Mouse (Mus musculus): Measurements from ENCODE around the gene F11r.

DNA sequence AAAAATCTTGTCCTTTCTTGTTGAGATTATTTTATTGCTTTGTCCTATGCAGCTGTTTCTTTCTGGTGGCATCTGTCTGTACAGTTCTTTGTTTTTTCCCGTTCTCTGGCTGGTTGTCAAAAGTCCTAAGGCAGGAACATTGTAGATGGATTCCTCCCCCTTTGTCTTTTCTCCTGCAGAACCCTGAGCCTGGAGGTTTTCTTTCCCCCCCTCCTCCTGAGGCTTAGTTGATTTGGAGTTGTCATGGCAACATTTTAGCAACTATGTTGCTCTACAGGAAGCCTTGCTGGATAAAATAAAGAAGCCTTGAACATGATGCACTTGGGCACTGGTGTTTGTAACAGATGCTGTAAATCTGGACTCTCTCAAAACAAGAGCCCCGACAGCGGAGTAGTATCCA, 24.9 kb upstream of the F11r start:
- no peak for TF ChIP-seq CTCF (conservative IDR thresholded peaks at IDR 0.05; ENCODE audit: low read length)
- TF ChIP-seq POU5F1 (IDR thresholded peaks at IDR 0.05; ENCODE audit: borderline replicate concordance, low read length) = no peak
